Mouse (Mus musculus) embryo, embryonic 10.5 days (tissue): Measurements from ENCODE around the gene Tiam1.

Experiments used
- DNase-seq: peaks from one replicate; pipeline ENCODE4 v3.0.0-alpha.2; 2015; ENCODE audit warnings: low spot score

Gene Tiam1

DNA sequence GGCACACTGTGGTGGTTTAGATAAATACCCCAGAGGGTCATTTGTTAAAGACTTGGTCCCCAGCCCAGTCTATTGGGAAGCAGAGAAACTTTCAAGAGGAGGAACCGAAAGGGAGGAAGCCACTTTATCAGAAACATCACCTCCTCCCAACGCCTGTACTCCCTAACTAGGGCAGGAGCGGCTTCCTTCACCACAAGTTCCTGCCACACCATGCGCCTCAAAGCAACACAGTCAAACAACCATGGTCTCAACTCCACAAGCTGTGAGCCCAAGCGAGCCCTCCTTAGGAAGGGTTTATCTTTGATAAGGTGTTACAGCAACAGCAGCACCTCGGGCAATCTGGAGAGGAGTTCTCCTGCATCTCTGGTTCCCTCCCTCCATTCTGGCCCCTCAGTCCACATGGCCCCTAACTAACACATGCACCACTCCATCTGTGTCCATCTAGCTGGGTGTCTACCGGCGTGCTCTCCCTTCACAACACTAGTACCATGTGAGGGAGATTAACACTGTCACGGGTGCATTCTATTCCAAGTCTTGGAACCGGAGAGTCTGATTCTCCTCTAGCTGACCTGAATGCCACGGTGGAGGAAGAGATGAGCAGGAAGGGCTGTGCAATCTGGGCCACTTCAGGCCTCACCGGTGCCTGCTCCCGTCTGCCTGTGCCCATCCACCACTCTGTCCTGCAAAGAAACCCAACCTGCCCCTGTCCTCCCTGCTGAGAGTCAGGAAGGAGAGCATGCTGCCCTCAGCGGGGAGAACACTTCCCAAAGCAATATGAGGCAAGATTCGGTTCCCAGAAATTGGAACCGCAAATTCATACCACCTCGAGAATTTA lies 149.4 kb downstream of the Tiam1 start:
- no peak for DNase-seq

DNA sequence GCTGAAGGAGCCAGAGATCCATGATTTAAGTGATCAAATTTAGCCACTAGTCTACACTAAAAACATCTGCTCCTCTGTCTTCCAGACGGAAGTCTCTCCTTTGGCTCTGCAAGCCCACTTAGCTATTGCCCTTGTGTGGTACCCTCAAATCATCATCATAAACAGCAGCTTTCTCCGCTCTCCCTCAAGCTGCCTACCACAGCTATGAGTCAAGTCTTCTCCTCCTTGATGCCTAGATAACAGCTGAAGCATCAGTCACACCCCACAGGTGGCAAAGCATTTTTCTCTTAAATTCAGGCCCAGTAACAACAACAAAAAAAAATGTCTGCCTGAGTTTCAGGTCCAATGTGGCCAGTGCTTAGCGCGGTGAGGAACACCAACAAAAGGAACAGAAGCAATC lies 150.1 kb downstream of the Tiam1 start:
- DNase-seq = no peak

DNA sequence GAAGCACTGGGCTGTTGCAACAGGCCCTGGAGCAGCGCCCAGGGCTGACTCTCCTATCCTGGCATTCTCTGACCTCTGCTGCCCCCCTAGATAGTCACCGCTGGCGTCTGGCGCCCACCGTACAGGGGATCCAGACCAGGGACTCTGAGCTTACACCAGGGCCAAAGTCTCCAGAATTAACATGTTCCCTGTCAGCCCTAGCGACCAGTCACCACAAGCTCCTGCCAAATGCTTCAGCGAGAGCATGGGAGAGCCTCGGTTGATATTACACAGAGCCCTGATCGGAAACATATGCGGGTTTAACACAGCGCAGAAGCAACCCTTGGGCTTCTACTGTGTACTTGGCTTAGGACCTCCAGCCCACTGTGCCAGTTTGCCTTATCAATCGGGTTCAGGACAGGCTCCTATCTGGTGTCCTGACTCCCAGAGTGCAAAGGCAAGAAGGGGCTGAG lies 151.8 kb downstream of the Tiam1 start:
- DNase-seq = peak; percentile 59

DNA sequence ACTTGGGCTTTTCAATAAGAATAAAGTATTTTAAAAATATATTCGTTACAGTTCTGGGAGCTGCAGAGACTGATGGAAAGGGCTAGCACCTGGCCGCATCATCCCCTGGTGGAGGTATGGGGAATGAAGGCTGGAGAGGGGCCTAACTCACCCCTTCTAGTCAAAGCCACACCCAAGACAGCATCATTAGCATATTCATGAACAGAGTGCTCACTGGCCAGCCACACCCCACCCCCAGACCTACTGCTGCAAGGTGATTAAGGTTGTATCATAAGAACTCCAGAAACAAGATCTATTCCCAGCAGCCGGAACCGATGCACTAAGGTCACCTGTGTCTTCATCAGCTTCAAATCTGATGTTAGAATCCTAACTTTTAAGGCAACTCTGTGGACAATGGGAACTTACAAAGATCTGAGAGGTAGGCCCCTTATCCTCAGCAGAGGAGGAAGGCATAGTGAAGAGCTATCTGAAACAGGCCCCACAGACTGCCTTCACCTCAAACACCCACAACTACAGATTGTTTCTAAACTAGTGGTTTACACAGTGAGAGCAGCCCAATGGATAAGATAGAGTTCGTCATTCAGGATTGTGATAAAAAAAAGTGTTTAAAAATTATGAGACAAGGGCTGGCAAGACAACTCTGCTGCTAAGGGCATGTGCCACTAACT lies 153.1 kb downstream of the Tiam1 start:
- no peak for DNase-seq

DNA sequence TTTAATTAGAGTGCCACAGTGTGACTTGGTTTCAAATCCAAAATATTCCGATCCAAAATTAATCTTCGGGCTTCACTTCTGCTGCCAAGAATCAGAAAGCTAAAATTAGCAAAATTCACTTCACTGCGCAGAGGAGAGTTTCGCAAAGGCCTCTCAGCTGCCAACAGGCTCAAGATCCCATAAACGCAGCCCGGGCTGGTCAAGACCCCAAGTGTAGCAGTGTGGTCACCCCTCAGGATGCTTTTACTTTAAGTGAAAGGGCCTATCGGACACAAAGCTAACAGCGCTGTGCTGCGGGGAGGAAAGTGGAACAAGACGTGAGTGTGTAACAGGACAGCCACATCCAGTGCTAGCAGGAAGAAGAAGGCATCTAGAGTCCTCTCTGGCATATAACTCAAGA lies 153.8 kb downstream of the Tiam1 start:
- no peak for DNase-seq

DNA sequence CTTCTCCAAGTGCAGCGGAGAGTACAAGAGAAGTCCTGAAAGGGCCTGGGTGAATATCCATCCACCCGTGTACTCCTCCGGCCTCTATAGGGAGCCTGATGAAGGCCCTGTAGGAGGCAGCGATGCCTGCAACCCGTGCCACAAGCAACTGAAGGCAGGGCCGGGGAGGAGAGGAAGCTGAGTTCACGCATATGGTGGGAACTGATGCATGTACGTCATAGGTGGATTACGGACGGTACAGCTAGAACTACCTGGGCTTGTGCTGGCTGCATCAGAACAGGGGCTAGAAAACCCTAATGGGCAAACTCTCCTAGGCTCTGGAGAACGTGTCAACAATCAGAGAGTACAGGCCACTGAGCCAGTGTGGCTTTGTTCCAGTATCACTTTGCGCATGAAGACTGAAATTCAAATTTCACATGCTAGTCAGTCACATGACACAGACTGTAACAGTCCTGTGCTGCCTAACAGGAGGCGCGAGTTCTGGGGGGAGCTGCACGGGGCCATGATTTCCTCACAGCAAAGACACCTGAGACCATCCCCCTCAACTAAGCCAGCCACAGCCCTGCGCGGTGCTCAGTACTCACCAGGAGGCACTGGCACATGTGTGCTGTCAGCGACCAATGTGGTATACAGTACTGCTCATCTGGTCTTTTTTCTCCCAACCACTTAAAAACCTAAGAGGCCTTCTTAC lies 156.8 kb downstream of the Tiam1 start:
- no peak for DNase-seq

DNA sequence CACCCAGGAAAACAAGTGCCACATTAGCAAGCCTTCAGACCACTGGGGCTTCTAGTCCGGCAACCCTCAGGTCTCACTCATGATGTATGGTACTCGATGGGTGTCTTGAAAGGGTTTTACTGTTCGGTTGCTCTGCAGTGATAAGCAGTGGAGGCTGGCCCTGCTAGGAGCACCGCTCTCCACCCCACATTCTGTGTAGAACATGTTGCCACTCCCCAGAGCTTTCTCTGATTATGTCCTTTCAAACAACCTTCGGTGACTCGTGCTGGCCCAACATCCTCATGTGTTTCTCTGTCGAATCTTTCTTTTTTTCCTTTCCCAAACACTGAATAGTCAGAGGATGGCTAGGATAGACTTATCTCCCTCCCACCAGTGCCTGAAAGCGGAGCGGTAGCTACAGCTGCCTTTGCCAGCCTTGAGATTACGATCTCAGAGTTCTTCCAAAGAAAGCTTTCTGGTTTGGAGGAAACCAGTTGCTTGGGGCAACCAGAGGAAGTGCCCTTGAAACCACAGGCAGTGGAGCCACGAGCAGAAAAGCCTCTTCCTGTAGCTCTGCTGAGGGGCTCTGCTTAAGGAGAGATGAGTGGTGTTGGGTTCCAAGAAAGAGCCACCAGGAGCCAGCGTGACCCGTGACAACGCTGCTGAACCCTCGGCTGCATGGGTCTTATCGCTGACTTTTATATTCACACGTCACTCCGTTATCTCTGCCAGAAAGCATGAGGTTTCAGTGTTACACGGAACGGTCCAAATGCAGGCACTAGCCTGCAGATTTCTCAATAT lies 157.7 kb downstream of the Tiam1 start:
- DNase-seq = no peak

DNA sequence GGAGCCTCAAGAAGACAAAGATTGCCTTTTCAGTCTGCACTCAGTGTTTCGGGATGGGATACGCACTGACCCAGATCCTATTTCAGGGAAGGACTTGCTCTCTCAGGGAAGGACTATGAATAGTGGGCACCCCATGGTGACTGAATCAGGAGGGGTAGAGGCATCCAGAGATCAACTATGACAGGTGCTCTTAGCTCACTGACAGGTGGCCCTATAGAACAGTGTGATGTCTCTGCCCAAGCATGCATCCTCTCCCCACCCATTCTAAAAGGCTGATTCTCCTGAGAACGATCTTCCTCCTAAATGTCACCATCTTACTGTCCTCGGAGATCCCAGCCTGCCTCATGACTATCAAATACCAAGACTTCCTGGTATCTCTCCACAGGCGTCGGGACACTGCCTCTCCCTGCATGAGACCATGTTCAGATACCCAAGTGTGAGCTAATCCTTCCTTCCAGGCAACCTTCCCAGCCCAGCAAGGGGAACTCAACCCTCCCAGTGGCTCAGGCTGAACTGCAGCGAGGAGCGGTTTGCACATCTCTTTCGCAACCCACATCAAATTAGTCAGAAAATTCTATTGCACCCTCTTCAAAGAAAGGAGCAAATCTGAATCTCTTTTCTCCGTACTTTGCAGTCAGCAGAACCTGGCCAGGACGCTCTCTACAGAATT lies 163.4 kb downstream of the Tiam1 start:
- no peak for DNase-seq

DNA sequence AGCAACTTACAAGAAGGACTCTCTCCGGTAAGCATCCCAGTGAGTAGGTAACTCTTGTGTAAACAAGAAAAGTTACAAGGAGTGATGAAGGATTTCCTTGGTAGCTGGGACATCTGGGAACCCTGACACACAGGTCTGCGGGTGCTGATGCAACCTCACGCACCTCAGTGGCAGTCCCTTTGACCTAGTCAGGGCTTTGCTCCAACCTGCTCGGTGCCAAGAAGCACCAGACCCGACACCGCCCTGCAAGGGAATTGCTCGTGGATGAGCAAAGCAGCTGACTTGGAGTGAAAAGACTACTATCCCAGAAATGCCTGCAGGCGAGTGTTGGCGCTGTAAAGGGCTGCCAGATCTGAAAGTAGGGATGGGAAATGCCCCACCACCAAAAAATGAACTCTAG lies 168.1 kb downstream of the Tiam1 start:
- DNase-seq = no peak

DNA sequence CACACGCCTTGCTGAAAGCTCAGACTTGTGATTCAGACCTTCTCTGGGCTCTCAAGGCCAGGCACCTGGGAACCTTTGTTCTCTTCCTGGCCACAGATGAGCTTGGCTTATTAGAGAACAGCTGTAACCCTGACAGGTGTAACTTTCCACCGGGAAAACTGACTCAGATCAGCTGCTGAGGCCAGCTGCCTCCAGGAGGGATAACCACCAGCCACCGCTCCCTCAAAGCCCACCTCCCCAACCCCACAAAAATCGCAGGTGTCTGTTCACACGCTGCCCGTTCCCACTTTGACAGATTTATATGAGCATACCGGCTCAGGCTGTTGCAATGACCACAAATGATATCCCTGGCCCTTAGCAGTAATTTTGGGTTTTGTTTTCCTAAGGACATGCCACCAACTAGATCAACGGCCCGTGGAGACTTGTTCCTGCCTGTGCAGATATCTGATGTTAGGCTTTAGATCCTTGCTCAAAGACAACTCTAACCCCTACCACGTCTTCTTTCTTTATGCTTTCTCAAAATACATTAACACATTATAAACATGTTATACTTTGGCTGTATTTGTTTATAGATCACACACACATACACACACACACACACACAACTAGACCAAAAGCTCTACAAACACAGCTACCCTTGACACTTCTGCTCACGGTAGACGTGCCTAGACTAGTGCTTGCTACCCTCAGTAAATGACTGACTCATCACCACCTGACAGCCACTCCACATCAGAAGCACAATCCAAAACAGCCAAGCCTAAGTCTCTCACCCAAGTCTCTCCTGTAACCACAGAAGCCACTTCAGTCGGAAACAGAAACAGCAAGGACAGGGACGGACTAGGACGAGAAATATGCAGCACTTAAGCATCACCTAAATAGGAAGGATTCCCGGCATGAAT lies 169.5 kb downstream of the Tiam1 start:
- no peak for DNase-seq

DNA sequence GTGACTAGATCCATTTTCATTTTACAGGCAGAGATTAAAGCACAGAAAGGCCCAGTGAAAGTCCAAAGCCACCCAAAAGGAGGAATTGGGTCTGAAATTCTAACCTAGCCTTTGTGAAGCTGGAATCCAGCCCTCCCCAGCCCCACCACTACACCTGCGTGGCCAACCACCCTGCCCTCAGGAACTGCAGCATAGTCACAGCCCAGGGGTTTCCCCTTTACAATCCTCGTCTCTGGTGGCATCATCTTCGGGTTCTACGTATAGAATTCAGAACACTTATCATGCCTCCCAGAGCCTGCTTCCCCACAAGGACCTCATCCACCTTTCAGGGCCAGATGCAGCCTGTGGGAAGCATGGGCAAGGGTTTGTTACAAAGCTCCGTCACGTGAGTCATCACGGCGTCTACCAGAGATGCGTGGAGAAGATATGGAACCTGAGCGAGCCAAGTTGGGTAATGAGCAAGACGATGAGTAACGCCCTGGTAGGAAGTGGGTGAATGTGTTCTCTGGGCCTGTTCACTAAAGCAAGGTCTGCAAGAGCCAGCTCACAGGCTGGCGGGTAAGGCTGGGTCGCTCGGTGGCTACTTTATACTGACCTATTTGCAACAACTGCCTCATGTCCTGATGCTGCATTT lies 170.6 kb downstream of the Tiam1 start:
- DNase-seq = no peak

DNA sequence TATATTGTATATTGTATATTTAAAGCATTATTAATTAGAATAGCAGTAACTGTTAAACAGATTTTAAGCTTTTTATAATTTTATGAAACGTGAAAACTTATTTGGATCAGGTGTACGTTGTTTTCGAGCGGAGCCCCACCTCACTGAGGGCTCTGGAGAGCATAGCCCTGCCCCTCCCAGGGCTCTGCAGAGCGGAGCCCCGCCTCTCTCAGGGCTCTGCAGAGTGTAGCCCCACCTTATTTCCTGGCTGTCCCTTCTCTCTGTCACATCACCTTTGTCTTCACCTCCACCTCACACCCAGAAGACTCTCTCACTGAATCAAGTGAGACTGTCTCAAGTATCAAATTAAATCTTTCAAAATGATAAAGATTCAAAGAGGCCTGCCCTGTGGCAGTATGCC lies 171.6 kb downstream of the Tiam1 start:
- DNase-seq = no peak

DNA sequence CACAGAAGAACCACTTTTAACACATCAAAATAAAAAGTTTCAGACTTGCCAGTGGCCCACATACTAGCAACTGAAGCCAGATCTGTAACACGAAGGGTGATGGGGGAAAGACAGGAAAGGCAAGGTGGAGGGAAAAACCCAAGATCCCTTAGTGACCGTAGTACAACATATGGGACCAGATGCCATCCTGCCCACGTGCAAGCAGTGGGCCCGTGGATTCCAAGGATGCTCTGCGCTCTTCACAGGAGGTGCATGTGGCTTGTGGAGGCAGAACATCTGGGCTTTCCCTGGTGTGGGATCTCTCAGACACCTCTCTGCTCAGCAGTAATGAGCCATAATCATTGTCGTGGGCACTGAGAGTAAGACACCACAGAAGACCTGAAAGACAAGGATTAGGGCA lies 175.5 kb downstream of the Tiam1 start:
- DNase-seq = no peak

DNA sequence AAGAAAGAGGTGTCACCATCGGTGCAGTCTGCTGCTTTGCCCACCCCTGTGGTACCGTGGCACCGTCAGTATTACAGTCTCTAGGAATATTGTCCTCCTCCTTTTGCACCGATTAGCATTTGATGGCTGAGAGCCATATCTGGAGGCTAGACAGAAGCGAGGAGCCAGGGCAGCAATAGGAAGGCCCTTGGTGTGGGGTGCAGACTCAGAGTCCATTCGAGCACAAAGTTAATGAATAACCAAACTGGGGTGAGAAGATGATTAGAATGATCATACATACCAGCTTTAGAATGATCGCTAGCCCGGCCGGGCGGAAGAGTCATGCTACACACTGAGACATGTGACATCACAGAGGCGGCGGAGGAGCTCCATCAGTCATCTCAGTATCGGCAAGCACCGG lies 180.7 kb downstream of the Tiam1 start:
- DNase-seq = no peak

DNA sequence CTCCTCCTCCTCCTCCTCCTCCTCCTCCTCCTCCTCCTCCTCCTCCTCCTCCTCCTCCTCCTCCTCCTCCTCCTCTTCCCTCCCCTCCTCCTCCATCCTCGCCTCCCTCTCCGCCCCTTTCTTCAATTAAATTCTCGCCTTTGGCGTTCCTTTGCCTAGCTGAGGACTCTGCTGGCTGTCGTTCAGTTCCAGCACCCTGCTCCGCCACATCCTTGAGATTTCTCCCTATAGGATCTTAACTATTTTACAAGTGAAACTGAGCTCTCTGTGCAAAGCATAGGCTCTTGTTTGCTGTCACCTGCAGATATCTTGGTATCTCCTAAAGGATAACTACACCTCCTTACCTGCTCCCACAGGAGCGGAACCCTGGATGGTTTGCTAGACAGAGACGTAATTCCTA lies 182.7 kb downstream of the Tiam1 start:
- no peak for DNase-seq

DNA sequence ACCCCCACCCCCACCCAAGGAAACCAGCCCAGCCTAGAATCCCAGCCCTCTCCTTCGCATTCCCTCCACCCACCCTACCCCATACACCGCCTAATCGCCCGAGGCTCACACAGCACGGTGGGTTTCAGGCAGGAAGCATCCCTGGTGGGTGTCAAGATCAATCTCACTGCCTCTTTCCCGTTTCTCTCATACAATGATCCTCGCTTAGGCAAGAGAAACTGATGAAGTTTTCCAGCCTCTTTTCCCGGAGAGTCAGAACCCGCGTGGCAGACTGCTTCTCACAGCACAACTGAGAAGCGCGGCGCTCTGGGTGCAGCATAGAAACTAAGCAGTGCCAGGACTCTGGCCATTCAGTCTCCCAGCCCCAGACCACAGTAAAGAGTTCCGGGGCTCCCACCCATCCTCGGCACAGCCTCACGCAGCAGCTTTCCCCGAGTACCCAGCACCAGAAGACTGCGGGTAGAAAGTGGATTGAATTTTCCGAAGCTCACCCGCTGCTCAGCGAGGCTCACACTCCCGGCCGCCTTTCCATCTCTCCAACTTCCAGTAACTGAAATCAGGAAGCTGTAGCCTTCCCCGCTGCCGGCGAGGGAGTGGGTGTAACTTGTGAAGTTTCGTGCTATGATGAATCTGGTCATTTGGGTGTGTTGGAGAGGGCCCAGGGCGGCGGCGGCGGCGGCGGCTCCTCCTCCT lies 183.2 kb downstream of the Tiam1 start:
- DNase-seq = peak; percentile 63

DNA sequence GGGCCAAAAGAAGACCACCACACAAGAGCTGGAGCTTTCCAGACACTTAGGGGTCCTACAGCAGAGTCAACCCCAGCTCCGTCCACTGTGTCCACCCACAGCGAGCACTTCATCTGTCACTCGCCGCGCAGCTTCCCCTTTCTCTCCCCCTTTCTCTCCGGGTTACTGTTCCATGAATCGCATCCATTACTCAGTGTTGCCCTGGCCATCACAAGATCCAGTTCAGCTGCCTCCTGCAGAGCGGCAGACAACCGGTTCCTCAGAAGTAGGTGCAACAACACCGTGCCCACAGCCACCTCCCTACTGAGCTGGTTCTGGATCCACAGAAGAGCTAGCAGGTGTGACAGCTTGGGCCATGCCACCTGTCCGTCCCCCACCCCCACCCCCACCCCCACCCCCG lies 184.6 kb downstream of the Tiam1 start:
- DNase-seq = no peak

DNA sequence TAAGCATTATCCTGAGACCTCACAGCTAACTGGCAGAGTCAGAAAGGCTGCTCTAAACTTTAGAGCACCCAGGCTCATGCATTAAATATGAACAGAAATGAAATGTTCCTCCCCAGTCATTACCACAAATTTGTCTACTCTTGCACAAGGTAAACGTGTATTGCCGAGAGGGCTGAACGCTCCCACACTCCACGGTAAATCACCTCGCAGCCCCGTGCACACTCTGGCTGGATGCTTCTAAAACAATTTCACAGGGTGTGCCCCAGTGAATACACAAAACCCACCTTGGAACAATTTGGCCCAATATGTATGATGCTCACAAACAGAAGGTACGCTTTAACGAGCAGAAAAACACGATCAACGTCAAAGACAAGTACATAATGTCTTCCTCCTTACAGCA lies 185.5 kb downstream of the Tiam1 start:
- DNase-seq = no peak

DNA sequence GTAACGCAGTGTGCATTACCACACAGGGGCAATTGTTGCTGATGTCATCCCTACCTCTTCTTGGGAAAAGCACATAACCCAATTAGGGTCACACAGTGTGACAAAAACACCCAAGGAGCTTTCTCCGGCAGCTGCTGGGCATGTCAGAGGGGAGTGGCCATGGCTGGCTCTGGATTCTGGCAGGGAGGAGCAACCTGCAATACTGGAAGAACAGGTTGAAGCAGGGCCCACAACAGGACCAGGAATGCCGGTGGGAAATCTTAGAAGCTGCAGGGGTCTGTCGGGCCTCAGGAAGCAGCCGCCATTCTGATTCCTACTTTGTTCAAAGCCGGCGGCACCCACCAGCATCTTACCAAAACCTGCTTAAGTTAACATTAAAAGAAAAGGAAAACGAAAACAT lies 189.0 kb downstream of the Tiam1 start:
- no peak for DNase-seq

DNA sequence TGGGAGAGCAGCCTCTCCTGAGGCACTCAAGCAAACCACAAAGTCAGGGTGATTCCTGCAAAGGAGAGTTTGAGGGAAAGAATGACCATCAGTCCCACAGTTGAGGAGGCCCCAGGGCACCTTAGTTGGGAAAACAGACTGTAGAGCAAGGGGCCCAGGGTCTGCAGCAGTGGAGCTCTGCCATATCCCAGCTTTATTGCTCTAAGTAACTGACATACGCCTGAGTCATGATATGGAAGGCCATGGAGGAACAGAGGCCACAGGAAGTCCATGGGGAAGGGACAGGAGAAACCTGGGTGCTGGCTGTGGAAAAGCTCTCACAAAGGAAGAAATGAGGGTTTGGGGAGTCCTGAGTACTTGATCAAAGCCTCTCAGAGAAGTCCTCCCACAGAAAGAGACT lies 189.5 kb downstream of the Tiam1 start:
- no peak for DNase-seq
